Mouse (Mus musculus) thymus, adult 2 months (tissue): Measurements from ENCODE around the gene Mrpl48.

Experiments
- CTCF ChIP-seq: fragments of 200-500 bp; IDR thresholded peaks from 2 replicates; pipeline ENCODE4 v1.5.1; 2012; ENCODE audit warnings: mild to moderate bottlenecking, control low read depth, low read length, moderate library complexity, borderline replicate concordance; ENCODE audit not compliant: control insufficient read depth, poor library complexity, insufficient read depth; ENCODE audit errors: extremely low read depth
- POLR2A ChIP-seq: fragments of 200-500 bp; IDR thresholded peaks from 2 replicates; pipeline ENCODE4 v1.6.1; 2012; ENCODE audit warnings: mild to moderate bottlenecking, low read length, control low read depth, moderate library complexity; ENCODE audit not compliant: control insufficient read depth, poor library complexity, insufficient read depth; ENCODE audit errors: extremely low read depth

- TF ChIP-seq POLR2A (no peak), CTCF (no peak)
Measured at GRCm38 (mm10) chr7:100502374-100502922, 105.7 kb downstream of the Mrpl48 start.
